Mouse (Mus musculus): Measurements from ENCODE around the gene Lars2.

DNA sequence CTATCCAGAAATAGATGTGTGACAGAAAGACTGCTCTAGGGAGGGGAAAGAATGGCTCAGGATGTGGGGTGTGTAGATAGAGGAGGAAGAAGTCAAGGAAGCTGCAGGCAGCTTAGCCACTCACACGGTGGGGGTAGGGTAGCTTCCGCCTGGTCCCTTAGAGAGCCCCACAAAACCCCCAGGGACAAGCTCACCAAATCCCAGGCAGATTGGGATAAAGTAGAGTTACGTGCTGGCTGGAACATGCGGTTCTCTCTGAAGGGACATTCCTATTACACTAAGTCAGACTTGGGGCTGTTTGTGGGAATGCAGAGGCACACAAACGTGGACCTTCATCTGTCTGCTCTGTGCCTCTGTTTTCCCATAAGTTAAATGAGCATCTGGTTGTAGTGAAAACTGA is 124.2 kb downstream of the Lars2 start:
- TF ChIP-seq POLR2A (IDR thresholded peaks at IDR 0.05; ENCODE audit: extremely low read depth, insufficient read depth, low read length) (no peak), CTCF (IDR thresholded peaks at IDR 0.05; ENCODE audit: extremely low read depth, insufficient read depth, low read length) (no peak)
